Mouse (Mus musculus): ENCODE data around the gene Ubtd1.

The Ubtd1 gene

DNA sequence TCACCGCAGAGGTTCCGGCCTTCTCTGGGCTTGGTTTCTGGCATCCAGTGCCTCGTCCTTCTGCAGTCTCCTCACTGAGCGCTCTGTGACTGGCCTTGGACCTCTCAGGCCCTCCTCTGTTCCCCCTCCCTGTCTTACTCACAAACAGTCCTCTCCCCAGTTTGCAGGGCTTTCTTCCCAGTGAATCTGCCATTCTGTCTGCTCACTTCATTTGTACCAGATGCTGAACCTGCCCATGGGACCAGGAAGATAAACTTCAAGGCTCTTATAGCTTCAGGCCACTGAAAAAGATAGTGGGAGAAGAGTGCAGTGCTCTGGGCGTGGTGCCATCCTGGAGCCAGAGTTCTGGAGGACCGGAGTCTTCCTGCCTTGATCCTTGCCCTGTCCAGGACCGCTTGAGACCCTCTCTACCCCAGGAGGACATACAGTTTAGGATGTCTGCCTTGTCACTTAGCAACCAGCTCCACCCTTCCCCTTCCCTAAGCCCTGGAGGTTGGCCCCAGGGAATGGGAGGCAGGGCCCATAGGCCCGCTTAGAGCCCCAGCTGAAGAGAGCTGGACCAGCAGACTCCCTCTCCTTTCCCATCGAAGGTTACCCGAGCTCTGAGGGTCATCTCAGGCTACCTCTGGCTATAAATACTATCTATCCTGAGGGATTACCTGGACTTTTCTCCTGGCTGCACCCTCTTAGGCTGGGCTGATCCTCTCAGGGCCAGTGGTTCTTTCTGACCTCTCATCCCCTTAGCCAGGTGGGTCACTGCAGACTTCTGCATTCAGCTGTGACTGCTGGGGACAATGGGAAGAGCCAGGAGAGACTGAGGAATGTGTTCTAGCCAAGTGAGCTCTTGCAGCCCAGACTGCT lies 40.3 kb downstream of the Ubtd1 start:
- peak; percentile 69 for DNase-seq (ENCODE audit: low read depth)

DNA sequence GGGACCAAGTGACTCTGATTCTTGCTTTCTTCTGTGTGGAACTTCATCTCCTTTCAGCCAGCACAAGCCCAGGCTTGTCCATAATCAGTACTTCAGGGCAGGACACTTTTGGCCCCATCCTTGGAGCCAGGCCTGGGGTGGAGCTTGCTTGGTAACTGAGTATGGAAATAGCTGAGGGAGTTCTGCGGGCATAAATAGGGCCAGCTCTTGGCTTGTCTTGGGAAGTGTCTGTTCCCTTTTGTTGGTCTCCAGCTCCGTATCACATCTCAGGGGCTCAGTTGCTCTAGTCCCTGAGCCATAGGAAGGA lies 40.9 kb downstream of the Ubtd1 start:
- DNase-seq (ENCODE audit: low read depth) = peak; percentile 45

DNA sequence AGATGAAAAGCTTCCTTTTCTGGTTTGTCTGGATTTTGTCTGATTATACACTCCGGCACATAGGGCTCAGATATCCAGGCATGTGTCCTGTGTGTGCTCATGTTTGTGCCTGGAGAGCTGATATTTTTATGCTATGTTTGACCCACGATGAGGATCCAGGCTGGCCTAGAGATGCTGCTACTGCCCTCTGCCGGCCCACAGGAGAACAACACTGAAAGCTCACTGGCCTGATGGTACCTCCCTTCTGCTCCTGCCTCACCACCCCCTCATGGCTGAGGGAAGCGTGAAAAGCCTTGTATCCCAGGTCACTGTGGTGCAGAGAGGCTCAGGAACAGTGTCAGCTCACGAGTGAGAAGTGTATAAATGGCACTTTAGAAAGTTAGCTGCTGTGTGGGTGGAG lies 44.6 kb downstream of the Ubtd1 start:
- peak; percentile 95 for DNase-seq (ENCODE audit: low read depth)

DNA sequence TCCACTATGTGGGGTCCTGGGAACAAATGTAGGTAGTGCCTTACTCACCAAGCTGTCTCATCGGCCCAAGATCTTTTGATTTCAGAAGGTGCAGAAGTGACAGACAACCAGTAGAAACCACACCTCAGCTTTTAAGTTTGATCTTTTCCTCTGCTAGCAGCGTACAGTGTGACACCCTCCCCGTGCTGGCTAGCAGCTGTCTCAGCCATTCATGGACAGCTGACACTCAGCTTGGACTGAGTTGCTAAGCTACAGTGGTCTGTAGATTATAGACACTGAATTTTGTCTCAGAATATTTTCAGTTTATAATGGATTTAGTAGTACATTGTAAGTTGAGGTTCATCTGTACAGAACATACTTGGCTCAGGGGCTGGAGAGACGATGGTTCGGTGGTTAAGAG lies 49.5 kb downstream of the Ubtd1 start:
- DNase-seq (ENCODE audit: low read depth) = no peak

DNA sequence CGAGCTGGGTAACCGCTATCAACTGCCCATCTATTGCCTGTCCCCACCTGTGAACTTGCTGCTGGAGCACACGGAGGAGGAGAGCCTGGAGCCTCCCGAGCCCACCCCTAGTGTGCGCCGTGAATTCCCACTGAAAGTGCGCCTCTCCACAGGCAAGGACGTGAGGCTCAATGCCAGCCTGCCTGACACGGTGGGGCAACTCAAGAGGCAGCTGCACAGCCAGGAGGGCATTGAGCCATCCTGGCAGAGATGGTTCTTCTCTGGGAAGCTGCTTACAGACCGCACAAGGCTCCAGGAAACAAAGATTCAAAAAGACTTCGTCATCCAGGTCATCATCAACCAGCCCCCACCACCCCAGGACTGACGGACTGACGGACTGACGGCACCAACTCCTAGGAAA lies 52.0 kb downstream of the Ubtd1 start:
- no peak for DNase-seq (ENCODE audit: low read depth)

DNA sequence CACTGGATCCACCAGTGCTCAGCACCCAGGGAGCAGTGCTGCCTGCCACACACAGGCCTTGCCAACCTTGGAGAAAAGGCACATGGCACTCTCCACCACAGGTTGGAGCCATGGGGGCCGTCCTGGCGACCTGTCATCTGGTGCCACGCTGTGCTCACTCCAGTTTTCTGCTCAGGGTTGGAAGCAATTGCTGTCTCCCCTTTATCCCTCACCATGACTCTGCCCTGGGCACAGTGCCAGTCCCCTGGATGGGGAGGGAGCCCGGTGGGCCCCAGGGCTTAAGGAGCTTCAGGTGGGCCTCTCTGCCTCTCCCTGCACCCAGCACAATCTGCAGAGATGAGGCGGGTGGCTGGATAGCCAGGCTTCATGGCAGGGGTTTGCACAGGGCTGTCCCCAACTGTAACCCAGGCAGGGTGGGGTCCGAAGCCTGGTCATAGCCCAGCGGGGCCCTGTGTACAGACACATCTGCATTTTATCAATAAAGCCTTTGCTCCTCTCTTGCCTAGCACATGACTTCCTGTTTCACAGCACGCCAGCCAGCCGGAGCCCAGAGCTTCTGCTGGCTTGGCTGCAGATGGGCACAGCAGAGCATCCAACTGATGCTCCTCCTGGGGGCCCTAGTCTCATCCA lies 52.7 kb downstream of the Ubtd1 start:
- DNase-seq (ENCODE audit: low read depth) = no peak

DNA sequence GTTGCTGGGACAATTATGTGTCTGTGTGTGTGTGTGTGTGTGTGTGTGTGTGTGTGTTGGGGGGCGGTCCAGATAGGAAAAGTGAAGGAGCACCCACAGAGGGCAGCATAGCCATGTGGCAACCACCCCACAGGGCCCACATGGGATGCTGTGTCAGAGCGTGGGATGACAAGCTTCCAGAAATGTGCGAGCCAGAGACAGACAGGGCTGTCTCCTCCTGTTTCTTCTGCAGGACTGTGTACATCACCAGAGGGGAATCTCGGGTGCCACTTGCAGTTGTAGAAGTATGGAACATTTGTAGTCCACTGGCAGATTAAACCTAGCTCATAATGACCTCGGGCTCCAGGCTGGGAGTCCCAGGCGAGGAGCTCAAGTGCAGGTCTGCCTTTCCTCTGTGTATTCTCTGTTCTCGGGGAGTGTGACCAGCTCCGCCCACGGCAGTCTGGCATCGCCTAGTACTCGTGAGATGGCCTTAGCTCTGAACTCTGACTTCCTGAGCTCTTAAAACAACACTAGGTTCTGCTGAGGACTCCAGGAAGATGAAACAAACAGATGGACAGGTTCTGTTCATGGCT lies 53.4 kb downstream of the Ubtd1 start:
- DNase-seq (ENCODE audit: low read depth) = no peak

DNA sequence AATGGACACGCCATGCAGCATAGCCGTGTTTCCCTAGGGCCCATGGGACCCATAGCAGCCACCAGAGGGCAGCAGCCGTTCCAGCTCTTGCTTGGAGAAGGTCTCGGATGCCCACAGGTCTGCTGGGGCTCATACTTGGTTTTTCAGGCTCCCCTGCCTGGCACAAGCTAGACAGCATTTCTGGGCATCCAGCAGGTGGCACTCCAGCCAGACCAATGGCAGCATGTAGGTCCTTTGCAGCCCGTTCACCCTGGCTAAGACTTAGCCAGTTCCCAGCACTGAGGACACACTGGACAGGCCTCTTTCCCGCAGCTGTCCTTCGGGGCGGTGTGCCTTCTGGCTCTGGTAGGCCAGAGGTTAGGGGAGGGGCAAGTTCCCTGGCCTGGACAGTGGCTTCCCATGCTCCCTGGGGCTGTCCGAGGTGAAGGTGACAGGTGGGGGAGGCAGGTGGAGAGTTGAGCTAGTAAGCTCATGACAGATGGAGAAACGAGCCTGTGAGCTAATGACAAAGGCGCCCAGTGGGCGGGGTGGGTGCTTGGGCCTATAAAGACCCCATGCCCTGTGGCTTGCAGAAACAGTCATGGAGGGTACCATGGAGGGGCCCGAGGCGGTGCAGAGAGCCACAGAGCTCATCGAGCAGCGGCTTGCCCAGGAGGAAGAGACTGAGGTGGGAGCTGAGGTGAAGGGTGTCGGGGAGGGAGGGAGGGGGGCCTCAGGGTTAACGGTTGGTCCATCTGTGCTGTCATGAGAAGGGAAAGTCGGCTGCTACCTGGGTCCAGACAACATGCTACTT lies 54.1 kb downstream of the Ubtd1 start, which contains the start of gene Ankrd2:
TSS of gene Ankrd2 (plus strand) at position 545 of the 793 bp plus-strand sequence.
- DNase-seq (ENCODE audit: low read depth) = peak; percentile 88

DNA sequence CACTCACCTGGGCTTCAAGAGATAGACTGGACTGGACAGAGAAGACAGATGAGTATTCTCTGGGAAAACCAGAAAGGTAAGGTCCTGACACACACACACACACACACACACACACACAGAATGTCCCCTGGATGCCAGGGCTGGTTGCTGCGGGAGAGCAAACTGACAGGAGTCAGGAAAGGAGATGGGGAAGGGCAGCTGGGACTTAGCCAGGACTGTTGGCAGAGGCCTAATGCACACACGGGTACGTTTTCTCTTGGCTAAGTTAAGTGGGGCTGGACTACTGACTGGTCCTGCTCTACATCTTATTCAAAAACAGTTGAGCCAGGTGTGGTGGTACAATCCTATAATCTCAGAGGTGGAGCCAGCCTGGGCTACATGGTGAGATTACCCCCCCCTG lies 54.8 kb downstream of the Ubtd1 start:
- DNase-seq (ENCODE audit: low read depth) = no peak

DNA sequence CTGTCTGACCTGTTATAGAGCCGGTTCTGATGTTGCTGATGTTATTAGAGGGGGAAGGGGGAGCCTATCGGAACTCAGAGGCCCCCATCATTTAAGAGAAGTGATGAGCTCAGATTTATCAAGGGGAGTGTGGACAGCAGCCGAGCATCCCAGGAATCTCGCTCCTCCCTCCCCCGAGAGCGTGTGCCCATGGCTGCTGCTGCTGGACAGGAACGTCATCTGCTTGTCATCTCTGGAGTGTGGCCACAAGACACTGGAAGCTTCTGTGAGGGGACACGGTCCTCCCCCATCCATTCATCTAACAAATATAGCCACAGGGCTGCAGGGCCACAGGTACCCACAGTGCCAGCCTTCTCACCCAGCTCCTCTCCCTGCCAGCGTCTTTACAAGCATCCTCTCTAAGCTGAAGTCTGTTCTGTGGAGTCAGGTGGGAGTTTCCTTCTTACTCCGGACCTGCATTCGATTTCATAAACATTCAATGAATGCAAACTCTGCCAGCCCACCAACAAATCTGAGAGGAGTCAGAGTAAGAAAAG lies 55.7 kb downstream of the Ubtd1 start:
- DNase-seq (ENCODE audit: low read depth) = no peak

DNA sequence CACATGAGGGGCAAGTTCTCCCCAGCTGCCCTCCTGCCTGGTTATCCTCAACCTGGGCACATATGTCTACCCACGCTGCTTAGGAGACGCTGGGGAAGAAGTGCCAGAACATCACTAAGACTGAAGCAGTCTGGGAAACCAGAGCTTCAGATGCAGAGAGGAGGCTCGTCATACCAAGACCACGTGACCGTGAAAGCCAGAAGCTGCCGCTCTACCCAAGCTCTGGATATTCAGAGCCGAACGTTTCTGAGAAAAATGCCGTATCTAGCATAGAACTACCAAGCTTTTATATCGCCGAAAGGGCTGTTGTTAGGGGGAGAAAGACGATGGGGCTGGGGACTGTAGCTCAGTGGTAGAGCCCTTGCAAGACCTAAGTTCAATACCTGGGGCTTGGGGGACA lies 56.7 kb downstream of the Ubtd1 start:
- DNase-seq (ENCODE audit: low read depth) = no peak

DNA sequence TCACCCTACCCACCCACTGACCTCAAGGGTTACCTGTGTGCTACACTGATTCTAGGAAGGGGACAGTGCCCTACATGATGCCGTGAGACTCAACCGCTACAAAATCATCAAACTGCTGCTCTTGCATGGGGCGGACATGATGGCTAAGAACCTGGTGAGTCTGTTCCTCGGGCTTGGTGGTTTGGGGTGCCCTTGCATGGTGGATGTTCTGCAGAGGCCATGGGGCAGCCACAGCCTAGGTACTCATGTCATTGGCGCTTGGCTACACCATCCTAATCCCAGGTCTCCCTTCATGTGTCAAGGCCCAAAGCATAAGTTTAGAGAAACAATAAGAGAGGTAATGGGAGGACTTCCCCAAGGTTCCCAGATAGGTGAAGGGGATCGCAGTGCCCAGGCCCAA lies 62.4 kb downstream of the Ubtd1 start:
- no peak for DNase-seq (ENCODE audit: low read depth)

DNA sequence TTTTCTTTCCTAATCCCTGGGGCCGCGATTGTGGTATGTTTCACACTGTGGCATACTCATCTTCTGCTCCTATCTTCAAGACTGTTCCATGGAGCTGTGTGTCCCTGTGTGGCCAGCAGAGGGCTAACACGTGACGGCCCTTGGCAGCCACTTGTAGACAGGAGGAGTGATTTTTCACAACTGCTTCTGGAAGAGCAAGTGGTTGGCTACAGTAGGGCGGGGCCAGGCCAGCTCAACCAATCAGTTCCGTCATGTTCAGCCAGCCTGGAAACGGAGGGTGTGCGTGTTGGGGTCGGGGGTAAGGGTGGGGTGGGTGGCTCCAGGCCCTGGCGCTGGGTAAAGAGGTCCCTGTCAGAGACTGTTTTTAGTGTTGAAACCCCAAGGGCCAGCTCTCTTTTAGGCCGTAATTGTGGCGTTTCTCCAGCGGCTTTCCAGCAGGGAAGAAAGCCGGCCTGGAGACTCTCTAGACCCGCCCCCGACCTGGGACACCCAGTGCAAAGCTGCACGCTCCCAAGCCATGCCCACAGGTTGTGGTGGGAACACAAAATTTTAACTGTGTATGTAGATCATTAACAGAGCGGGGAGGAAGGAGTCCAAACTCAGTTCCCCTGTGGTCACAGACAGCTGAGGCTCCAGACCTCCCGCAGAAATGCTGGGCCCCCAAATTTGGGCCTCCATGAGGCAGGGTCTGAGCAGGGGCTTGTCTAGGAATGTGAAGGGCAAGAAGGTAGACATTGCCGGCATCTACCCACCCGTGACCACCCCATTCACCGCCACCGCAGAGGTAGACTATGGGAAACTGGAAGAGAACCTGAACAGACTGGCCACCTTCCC lies 63.9 kb downstream of the Ubtd1 start, which contains the start of gene Hoga1:
TSS of gene Hoga1 (plus strand) at position 342 of the 834 bp plus-strand sequence.
- peak; percentile 94 for DNase-seq (ENCODE audit: low read depth)

DNA sequence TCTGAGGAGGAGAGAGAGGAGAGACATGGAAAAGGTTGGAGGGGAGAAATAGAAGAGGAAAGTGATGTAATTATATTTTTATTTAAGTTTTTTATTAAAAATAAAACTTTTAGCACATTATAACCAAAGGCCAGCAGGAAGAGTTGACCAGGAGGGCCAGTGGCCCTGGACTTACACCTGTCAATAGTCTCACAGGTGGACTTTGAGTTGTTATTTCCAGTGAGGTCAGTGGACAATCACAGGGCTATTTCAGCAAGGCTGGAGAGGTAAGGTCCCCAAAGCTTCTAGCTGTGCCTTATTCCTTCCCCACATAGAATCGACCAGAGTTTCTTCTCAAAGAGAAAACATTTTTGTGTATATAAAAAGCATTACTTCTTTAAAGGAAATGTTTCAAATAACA lies 68.7 kb downstream of the Ubtd1 start:
- no peak for DNase-seq (ENCODE audit: low read depth)

DNA sequence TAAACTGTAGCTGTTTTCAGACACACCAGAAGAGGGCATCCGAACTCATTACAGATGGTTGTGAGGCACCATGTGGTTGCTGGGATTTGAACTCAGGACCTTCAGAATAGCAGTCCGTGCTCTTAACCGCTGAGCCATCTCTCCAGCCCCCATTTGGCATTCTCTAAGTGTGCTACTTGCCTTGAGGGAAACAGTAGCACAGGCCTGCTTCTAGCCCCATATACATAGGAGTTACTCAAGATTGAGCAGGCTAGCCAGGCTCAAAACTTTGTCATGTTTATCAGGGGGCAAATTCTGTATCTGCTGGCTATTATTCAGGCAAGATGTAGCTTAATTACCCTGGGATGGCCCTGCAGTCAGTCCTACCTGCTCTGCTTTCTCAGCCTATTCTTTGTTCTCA lies 69.8 kb downstream of the Ubtd1 start:
- no peak for DNase-seq (ENCODE audit: low read depth)

DNA sequence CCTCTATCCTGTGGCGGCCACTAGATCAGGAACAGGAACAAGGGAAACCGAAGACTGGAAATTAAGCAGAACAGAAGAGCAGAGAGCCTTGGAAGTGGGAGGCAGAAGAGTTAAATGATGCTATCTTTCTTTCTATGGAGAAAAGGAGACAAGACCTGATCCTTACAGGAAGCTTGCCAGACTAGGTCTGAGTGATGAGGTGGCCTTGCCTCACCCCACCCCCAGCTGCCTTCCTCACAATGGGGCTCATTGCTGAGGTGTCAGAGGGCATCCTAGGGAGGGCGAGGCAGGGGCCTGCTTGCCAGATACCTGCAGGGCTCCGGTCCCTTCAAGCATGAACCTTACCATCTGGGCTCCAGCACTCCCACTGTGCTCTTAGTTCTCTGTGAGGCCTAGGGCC lies 70.4 kb downstream of the Ubtd1 start, which contains the start of gene 4933411K16Rik:
TSS of gene 4933411K16Rik (plus strand) at position 301 of the 400 bp plus-strand sequence.
- DNase-seq (ENCODE audit: low read depth) = no peak

DNA sequence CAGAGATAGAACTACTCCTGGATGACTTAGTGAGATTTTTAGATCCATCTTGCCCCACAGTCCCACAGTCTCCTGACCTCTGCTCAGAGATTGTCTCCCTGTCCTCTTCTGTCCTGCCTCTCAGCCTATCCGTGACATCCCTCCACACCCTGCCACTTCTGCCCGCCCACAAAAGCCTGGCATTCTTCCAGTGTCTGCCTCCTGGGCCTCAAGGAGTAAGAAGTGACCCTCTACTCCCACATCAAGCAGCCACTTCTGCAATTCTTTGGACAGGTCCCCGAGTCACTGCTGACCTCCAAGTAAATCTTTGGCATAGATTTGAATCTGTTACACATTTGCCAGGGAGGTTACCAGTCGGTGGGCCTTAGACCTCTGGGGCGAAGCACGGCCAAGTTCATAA lies 72.7 kb downstream of the Ubtd1 start:
- DNase-seq (ENCODE audit: low read depth) = no peak

DNA sequence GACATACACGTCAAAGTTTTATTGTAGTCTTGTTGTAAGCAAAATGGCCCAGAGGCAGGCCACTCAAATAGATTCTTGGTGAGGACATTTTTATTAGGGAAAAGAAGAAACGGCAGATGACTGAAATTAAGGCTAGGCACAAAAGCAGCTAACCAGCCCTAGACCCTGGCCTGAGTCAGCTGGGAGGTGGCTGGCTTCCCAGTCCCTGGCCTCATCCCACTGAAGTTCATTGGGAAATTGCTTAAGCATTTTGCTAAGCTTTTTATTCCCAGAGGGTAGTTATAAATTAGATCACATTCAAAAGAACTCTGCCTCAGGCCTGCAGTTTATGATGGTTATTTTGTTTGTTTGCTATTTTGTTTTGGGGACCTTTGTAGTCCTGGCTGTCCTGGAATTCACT lies 74.3 kb downstream of the Ubtd1 start:
- peak; percentile 91 for DNase-seq (ENCODE audit: low read depth)

DNA sequence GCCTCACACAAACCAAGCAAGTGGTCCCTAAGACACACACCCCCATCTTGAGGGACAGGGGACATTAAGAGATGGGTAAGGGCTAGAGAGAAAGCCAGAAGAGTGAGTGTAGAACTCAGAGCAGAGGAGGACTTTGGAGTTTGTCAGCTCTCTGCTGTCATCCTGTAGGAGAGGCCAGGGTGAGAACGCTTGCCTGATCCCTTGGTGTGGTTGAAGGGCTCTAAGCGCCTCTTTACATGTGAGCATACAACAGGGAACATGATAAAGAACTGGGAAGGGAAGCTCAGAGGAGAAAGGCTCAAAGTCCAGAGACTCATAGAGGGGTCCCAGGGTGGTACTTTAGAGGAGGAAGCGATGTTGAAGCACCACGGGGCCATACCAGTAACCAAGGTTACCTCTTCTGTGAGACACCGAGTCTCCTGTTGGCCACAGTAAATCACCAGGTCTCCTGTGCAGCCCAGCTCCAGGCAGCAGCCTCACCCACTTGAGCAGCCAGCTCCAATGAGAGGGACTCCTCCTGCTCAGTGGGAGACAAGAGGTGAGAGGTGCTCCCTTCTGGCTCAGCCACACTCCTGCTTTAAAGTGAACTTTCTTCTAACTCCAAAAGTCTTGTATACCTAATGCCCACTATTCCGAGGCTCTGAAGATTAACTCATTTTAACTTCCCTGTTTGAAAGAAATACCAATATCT lies 75.3 kb downstream of the Ubtd1 start:
- DNase-seq (ENCODE audit: low read depth) = no peak

DNA sequence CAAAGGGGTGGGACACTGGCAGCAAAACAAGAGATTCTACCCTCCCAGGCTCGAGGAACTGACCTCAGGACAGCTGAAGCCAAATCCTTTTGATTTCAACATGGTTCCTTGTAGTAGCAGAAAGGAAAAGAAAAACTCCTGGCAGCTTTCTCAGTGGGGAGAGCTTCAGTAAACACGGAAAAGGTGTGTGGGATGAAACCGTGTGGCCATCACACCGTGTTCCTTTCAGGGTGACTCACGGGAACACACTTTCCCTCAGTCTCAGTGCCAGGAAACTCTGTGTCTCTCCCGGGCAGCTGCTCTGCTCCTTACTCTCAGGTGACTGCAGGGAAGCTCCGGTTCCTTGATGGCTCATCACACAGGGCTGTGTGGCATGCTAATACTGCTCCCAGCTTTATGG lies 76.9 kb downstream of the Ubtd1 start:
- no peak for DNase-seq (ENCODE audit: low read depth)

DNA sequence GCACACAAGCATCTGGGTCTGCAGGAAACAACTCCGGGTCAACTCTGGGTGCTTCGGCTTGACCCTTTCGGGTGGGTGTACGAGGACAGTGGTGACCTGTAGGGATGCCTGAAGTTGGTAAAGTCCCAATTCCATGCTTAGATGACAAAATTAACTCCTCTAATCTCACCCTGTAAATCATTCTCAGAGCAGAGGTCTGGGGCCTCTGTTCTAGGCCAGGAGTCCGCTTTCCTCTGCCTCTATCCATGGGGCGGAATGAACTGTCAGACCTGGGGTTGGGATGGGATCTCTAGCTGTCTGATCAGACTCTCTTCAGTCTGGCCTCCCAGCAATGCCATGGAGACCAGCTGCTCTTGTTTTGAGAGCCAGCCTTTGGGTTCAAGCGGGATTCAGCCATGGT lies 79.9 kb downstream of the Ubtd1 start:
- DNase-seq (ENCODE audit: low read depth) = no peak

Measured in NIH3T3 (cell line).